Mouse (Mus musculus): ENCODE measurements around the gene Lin7b. TPM values are rescaled to one million over a fixed set of nuclear protein-coding genes. Genes with fewer than 3 reads are reported as not detected.

Lin7b gene
- polyA plus RNA-seq, 1 experiment: 0.94 TPM

DNA sequence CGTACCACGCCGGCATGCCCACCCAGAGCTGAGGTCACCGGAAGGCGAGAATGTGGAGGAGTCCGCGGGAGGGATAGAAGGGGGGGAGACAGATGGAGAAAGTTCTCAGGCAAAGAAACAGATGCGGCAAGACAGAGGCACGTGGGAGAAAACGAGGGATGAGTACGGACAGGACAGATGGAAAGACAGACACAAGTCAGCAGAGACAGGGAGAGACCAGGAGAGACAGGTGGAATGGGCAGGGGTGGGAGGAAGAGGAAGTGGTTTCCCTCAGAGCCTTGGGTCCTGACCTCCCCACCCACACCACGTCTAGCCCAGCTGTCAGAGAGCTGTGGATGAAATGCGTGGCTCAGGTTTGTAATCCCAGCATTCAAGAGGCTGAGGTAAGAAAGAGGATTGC, 23.5 kb downstream of the Lin7b start:
- no peaks in the 10 kb centered on the region for H3K79me2 ChIP-seq (ENCODE audit: control insufficient read depth, insufficient read depth)
- no peaks in the 10 kb centered on the region for H3K27me3 ChIP-seq (ENCODE audit: control insufficient read depth, insufficient read depth, insufficient read length)
- H3K36me3 ChIP-seq (ENCODE audit: control insufficient read depth, insufficient read depth): no peaks in the 10 kb centered on the region
- H3K79me3 ChIP-seq (ENCODE audit: low read depth): no peaks in the 10 kb centered on the region
- H3K4me3 ChIP-seq (ENCODE audit: insufficient read depth, poor library complexity, severe bottlenecking): no peak overlapping the region
- no peak for TF ChIP-seq MAX (IDR thresholded peaks at IDR 0.05)
- TF ChIP-seq MYOG (IDR thresholded peaks at IDR 0.05; ENCODE audit: control insufficient read depth, extremely low read depth, insufficient read length): no peak
- TF ChIP-seq CTCF (IDR thresholded peaks at IDR 0.05; ENCODE audit: control insufficient read depth, insufficient read depth, insufficient read length): no peak
- no peak for TF ChIP-seq MYOD1 (IDR thresholded peaks at IDR 0.05; ENCODE audit: control insufficient read depth, insufficient read length, low read depth)
- no peak for TF ChIP-seq USF1 (IDR thresholded peaks at IDR 0.05; ENCODE audit: low read depth)
- no peak for TF ChIP-seq FOSL1 (IDR thresholded peaks at IDR 0.05; ENCODE audit: insufficient read depth, low read length, poor library complexity, severe bottlenecking)
- TF ChIP-seq CEBPB (IDR thresholded peaks at IDR 0.05; ENCODE audit: low read depth): no peak
- H3ac ChIP-seq (ENCODE audit: control insufficient read depth, insufficient read length, low read depth): no peak overlapping the region

DNA sequence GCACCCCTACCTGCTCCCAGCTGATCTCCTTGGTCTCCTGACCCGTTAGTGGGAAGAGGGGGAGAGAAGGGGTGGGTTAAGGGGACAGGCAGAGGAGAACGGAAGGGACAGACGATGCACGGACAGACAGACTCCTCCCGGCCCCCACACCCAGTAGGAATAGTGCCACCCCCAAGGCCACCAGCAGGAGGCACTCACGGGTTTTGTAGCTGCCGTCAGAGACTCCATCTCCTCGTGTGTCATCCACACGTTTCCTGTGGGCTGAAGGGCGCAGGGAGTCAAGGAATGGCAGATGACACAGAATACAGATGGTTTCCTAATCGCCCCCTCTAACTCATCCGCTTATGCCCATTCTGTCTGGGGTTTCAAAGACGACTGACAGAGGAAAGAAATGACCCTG, 26.8 kb downstream of the Lin7b start:
- H3K4me3 ChIP-seq (ENCODE audit: insufficient read depth, poor library complexity, severe bottlenecking): no peak overlapping the region

DNA sequence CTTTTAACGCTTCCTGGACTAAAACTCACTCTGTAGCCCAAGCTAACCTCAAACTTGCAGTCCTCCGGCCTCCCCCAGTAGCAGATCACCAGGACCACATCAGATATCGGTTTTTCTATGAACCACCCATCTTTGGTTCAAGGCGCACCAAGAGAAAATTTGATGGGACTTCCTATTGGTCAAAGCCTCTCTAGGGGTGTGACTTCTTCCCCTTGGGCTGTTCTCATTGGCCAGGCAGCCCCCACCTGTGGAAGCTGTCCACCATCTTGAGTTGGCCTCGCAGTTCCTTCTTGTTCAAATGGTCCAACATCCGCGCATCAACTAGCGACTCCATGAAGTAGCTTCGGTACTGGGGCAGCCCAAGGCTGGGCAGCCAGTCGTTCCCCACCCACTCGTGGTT, 28.3 kb downstream of the Lin7b start:
- no peak overlapping the region for H3K4me3 ChIP-seq (ENCODE audit: insufficient read depth, poor library complexity, severe bottlenecking)
- no peak overlapping the region for H3ac ChIP-seq (ENCODE audit: control insufficient read depth, insufficient read length, low read depth)
- no peaks in the 10 kb centered on the region for H3K79me2 ChIP-seq (ENCODE audit: control insufficient read depth, insufficient read depth)
- no peak for TF ChIP-seq MYOD1 (IDR thresholded peaks at IDR 0.05; ENCODE audit: control insufficient read depth, insufficient read length, low read depth)
- no peak for TF ChIP-seq MAX (IDR thresholded peaks at IDR 0.05)
- TF ChIP-seq CEBPB (IDR thresholded peaks at IDR 0.05; ENCODE audit: low read depth): no peak
- no peak for TF ChIP-seq MYOG (IDR thresholded peaks at IDR 0.05; ENCODE audit: control insufficient read depth, extremely low read depth, insufficient read length)
- TF ChIP-seq USF1 (IDR thresholded peaks at IDR 0.05; ENCODE audit: low read depth): no peak
- TF ChIP-seq FOSL1 (IDR thresholded peaks at IDR 0.05; ENCODE audit: insufficient read depth, low read length, poor library complexity, severe bottlenecking): no peak
- TF ChIP-seq CTCF (IDR thresholded peaks at IDR 0.05; ENCODE audit: control insufficient read depth, insufficient read depth, insufficient read length): no peak
- no peaks in the 10 kb centered on the region for H3K79me3 ChIP-seq (ENCODE audit: low read depth)
- H3K27me3 ChIP-seq (ENCODE audit: control insufficient read depth, insufficient read depth, insufficient read length): no peaks in the 10 kb centered on the region
- no peaks in the 10 kb centered on the region for H3K36me3 ChIP-seq (ENCODE audit: control insufficient read depth, insufficient read depth)

More for the DNA sequence above, 26.8 kb downstream of the Lin7b start:
- peak; percentile 24 for TF ChIP-seq CTCF (IDR thresholded peaks at IDR 0.05; ENCODE audit: control insufficient read depth, insufficient read depth, insufficient read length)
- no peak for TF ChIP-seq USF1 (IDR thresholded peaks at IDR 0.05; ENCODE audit: low read depth)
- no peaks in the 10 kb centered on the region for H3K27me3 ChIP-seq (ENCODE audit: control insufficient read depth, insufficient read depth, insufficient read length)
- no peak overlapping the region for H3ac ChIP-seq (ENCODE audit: control insufficient read depth, insufficient read length, low read depth)
- no peaks in the 10 kb centered on the region for H3K79me3 ChIP-seq (ENCODE audit: low read depth)
- no peaks in the 10 kb centered on the region for H3K79me2 ChIP-seq (ENCODE audit: control insufficient read depth, insufficient read depth)
- no peaks in the 10 kb centered on the region for H3K36me3 ChIP-seq (ENCODE audit: control insufficient read depth, insufficient read depth)

DNA sequence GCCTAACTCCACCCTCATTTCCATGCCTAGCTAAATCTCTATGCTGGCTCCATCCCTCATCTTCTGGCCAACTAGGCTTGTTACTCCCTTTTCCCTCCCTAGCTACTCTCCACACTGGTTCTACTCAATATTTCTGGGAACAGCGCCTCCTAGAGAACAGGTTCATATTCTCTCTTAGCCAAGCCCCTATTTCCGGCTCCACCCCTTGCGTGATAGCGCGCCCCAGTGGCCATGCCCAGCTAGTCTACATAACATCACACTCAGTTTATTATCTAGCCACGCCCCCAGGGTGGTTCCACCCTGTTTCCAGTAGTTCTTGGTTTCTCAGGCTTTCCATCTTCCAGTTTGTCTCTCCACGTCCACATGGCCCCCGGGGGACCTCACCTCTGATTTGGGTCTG, 29.1 kb downstream of the Lin7b start:
- Histone ChIP-seq H3K4me3 (ENCODE audit: insufficient read depth, poor library complexity, severe bottlenecking) (no peak overlapping the region), H3ac (ENCODE audit: control insufficient read depth, insufficient read length, low read depth) (no peak overlapping the region), H3K79me3 (ENCODE audit: low read depth) (no peaks in the 10 kb centered on the region), H3K79me2 (ENCODE audit: control insufficient read depth, insufficient read depth) (no peaks in the 10 kb centered on the region), H3K27me3 (ENCODE audit: control insufficient read depth, insufficient read depth, insufficient read length) (no peaks in the 10 kb centered on the region), H3K36me3 (ENCODE audit: control insufficient read depth, insufficient read depth) (no peaks in the 10 kb centered on the region)
- TF ChIP-seq CTCF (IDR thresholded peaks at IDR 0.05; ENCODE audit: control insufficient read depth, insufficient read depth, insufficient read length) (peak; percentile 64), USF1 (IDR thresholded peaks at IDR 0.05; ENCODE audit: low read depth) (no peak), FOSL1 (IDR thresholded peaks at IDR 0.05; ENCODE audit: insufficient read depth, low read length, poor library complexity, severe bottlenecking) (no peak), MAX (IDR thresholded peaks at IDR 0.05) (no peak), MYOD1 (IDR thresholded peaks at IDR 0.05; ENCODE audit: control insufficient read depth, insufficient read length, low read depth) (no peak), CEBPB (IDR thresholded peaks at IDR 0.05; ENCODE audit: low read depth) (no peak)

DNA sequence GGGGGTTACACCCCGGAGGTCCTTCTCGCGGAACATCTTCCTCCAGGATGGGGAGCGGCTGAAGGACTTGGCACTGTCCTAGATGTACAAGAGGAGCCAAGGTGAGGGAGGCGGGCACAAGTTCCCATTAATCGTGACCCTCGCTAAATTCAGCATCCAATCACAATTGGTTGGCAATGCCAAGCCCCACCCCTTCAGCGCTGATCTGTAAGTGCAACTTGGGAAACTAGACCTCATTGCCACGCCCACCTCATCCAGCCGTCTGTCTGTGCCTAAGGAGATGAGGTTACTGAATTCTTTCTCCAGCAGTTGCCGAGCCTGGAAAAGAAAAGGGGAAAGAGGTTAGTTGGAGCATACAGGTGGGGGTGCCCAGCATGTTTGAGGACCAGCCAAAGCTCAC, 29.7 kb downstream of the Lin7b start:
- Histone ChIP-seq H3K36me3 (ENCODE audit: control insufficient read depth, insufficient read depth) (no peaks in the 10 kb centered on the region), H3K79me3 (ENCODE audit: low read depth) (no peaks in the 10 kb centered on the region), H3K27me3 (ENCODE audit: control insufficient read depth, insufficient read depth, insufficient read length) (no peaks in the 10 kb centered on the region), H3K4me3 (ENCODE audit: insufficient read depth, poor library complexity, severe bottlenecking) (peak overlapping the region; percentile 18), H3K79me2 (ENCODE audit: control insufficient read depth, insufficient read depth) (no peaks in the 10 kb centered on the region), H3ac (ENCODE audit: control insufficient read depth, insufficient read length, low read depth) (peak overlapping the region; percentile 22)
- TF ChIP-seq MYOD1 (IDR thresholded peaks at IDR 0.05; ENCODE audit: control insufficient read depth, insufficient read length, low read depth): no peak
- TF ChIP-seq MYOG (IDR thresholded peaks at IDR 0.05; ENCODE audit: control insufficient read depth, extremely low read depth, insufficient read length): no peak
- TF ChIP-seq USF1 (IDR thresholded peaks at IDR 0.05; ENCODE audit: low read depth): no peak
- TF ChIP-seq CEBPB (IDR thresholded peaks at IDR 0.05; ENCODE audit: low read depth): no peak
- no peak for TF ChIP-seq FOSL1 (IDR thresholded peaks at IDR 0.05; ENCODE audit: insufficient read depth, low read length, poor library complexity, severe bottlenecking)
- TF ChIP-seq MAX (IDR thresholded peaks at IDR 0.05): no peak
- no peak for TF ChIP-seq CTCF (IDR thresholded peaks at IDR 0.05; ENCODE audit: control insufficient read depth, insufficient read depth, insufficient read length)

DNA sequence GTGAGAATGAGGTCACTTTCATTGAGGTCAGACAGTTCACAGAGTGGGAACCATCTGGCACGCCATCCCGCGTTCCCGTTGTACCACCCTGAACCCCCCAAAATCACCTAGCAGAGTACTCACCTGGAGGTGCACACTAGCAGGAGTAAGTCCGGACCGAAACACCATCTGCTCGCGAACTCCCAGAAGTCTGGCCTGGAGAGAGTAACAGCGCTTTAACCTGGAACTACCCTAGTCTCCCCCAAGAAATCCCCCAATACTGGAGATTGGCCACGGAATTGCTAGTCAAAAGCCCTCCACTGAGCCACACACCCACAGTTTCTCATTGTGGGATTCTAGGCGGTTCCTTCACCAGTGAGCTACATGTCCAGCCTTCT, 30.3 kb downstream of the Lin7b start:
- Histone ChIP-seq H3K4me3 (ENCODE audit: insufficient read depth, poor library complexity, severe bottlenecking) (peak overlapping the region; percentile 19), H3K36me3 (ENCODE audit: control insufficient read depth, insufficient read depth) (no peaks in the 10 kb centered on the region), H3ac (ENCODE audit: control insufficient read depth, insufficient read length, low read depth) (peak overlapping the region; percentile 59), H3K79me3 (ENCODE audit: low read depth) (no peaks in the 10 kb centered on the region), H3K27me3 (ENCODE audit: control insufficient read depth, insufficient read depth, insufficient read length) (no peaks in the 10 kb centered on the region), H3K79me2 (ENCODE audit: control insufficient read depth, insufficient read depth) (no peaks in the 10 kb centered on the region)
- no peak for TF ChIP-seq MAX (IDR thresholded peaks at IDR 0.05)
- TF ChIP-seq CEBPB (IDR thresholded peaks at IDR 0.05; ENCODE audit: low read depth): no peak

All from C2C12 (cell line).